Mouse (Mus musculus): Measurements from ENCODE around the gene Hormad2. TPM values are rescaled to one million over a fixed set of nuclear protein-coding genes. Genes with fewer than 3 reads are reported as not detected.

Hormad2 gene
- polyA plus RNA-seq, 1 experiment: not detected

- 89% methylated on average over 5 of the region's 5 CpGs for WGBS
- TF ChIP-seq CTCF (IDR thresholded peaks at IDR 0.05; ENCODE audit: insufficient read depth, low read depth, low read length) (no peak), POLR2A (IDR thresholded peaks at IDR 0.05; ENCODE audit: insufficient read depth, low read depth, low read length) (no peak)
- Histone ChIP-seq H3K4me3 (ENCODE audit: insufficient read depth, low read depth, low read length) (no peak overlapping the region), H3K4me1 (ENCODE audit: control insufficient read depth, insufficient read depth, low read length) (no peaks in the 10 kb centered on the region), H3K27ac (ENCODE audit: insufficient read depth, low read depth, low read length) (no peak overlapping the region)
Measured at GRCm38 (mm10) chr11:4471734-4472133, 30.8 kb upstream of the Hormad2 start.

GRCm38 (mm10) chr11:4471251-4471650 lies 30.3 kb upstream of the Hormad2 start:
- Histone ChIP-seq H3K4me3 (ENCODE audit: insufficient read depth, low read depth, low read length) (no peak overlapping the region), H3K27ac (ENCODE audit: insufficient read depth, low read depth, low read length) (no peak overlapping the region), H3K4me1 (ENCODE audit: control insufficient read depth, insufficient read depth, low read length) (no peaks in the 10 kb centered on the region)
- TF ChIP-seq POLR2A (IDR thresholded peaks at IDR 0.05; ENCODE audit: insufficient read depth, low read depth, low read length) (no peak), CTCF (IDR thresholded peaks at IDR 0.05; ENCODE audit: insufficient read depth, low read depth, low read length) (no peak)

GRCm38 (mm10) chr11:4469091-4469490 lies 28.2 kb upstream of the Hormad2 start:
- no peak for TF ChIP-seq CTCF (IDR thresholded peaks at IDR 0.05; ENCODE audit: insufficient read depth, low read depth, low read length)
- TF ChIP-seq POLR2A (IDR thresholded peaks at IDR 0.05; ENCODE audit: insufficient read depth, low read depth, low read length): no peak
- WGBS: 76% methylated on average over 5 of the region's 5 CpGs
- Histone ChIP-seq H3K4me3 (ENCODE audit: insufficient read depth, low read depth, low read length) (no peak overlapping the region), H3K27ac (ENCODE audit: insufficient read depth, low read depth, low read length) (no peak overlapping the region), H3K4me1 (ENCODE audit: control insufficient read depth, insufficient read depth, low read length) (no peaks in the 10 kb centered on the region)

GRCm38 (mm10) chr11:4467436-4467835 lies 26.5 kb upstream of the Hormad2 start:
- Histone ChIP-seq H3K4me1 (ENCODE audit: control insufficient read depth, insufficient read depth, low read length) (no peaks in the 10 kb centered on the region), H3K4me3 (ENCODE audit: insufficient read depth, low read depth, low read length) (no peak overlapping the region), H3K27ac (ENCODE audit: insufficient read depth, low read depth, low read length) (no peak overlapping the region)
- TF ChIP-seq POLR2A (IDR thresholded peaks at IDR 0.05; ENCODE audit: insufficient read depth, low read depth, low read length) (no peak), CTCF (IDR thresholded peaks at IDR 0.05; ENCODE audit: insufficient read depth, low read depth, low read length) (no peak)
- WGBS: 97% methylated on average over 1 of the region's 1 CpGs

GRCm38 (mm10) chr11:4466191-4466590 lies 25.3 kb upstream of the Hormad2 start:
- TF ChIP-seq POLR2A (IDR thresholded peaks at IDR 0.05; ENCODE audit: insufficient read depth, low read depth, low read length): no peak
- TF ChIP-seq CTCF (IDR thresholded peaks at IDR 0.05; ENCODE audit: insufficient read depth, low read depth, low read length): no peak
- Histone ChIP-seq H3K4me1 (ENCODE audit: control insufficient read depth, insufficient read depth, low read length) (no peaks in the 10 kb centered on the region), H3K4me3 (ENCODE audit: insufficient read depth, low read depth, low read length) (no peak overlapping the region), H3K27ac (ENCODE audit: insufficient read depth, low read depth, low read length) (no peak overlapping the region)
- WGBS: 84% methylated on average over 4 of the region's 4 CpGs

GRCm38 (mm10) chr11:4464616-4465015 lies 23.7 kb upstream of the Hormad2 start:
- no peak overlapping the region for H3K4me3 ChIP-seq (ENCODE audit: insufficient read depth, low read depth, low read length)
- no peaks in the 10 kb centered on the region for H3K4me1 ChIP-seq (ENCODE audit: control insufficient read depth, insufficient read depth, low read length)
- WGBS: 92% methylated on average over 4 of the region's 4 CpGs
- no peak overlapping the region for H3K27ac ChIP-seq (ENCODE audit: insufficient read depth, low read depth, low read length)
- no peak for TF ChIP-seq CTCF (IDR thresholded peaks at IDR 0.05; ENCODE audit: insufficient read depth, low read depth, low read length)
- TF ChIP-seq POLR2A (IDR thresholded peaks at IDR 0.05; ENCODE audit: insufficient read depth, low read depth, low read length): no peak

- WGBS: 90% methylated on average over 1 of the region's 1 CpGs
- TF ChIP-seq CTCF (IDR thresholded peaks at IDR 0.05; ENCODE audit: insufficient read depth, low read depth, low read length): no peak
- TF ChIP-seq POLR2A (IDR thresholded peaks at IDR 0.05; ENCODE audit: insufficient read depth, low read depth, low read length): no peak
- H3K27ac ChIP-seq (ENCODE audit: insufficient read depth, low read depth, low read length): no peak overlapping the region
Measured at GRCm38 (mm10) chr11:4464186-4464585, 23.3 kb upstream of the Hormad2 start.

GRCm38 (mm10) chr11:4462868-4463267 lies 22.0 kb upstream of the Hormad2 start:
- H3K4me1 ChIP-seq (ENCODE audit: control insufficient read depth, insufficient read depth, low read length): no peaks in the 10 kb centered on the region
- 57% methylated on average over 2 of the region's 2 CpGs for WGBS
- no peak overlapping the region for H3K4me3 ChIP-seq (ENCODE audit: insufficient read depth, low read depth, low read length)
- no peak overlapping the region for H3K27ac ChIP-seq (ENCODE audit: insufficient read depth, low read depth, low read length)
- TF ChIP-seq POLR2A (IDR thresholded peaks at IDR 0.05; ENCODE audit: insufficient read depth, low read depth, low read length) (no peak), CTCF (IDR thresholded peaks at IDR 0.05; ENCODE audit: insufficient read depth, low read depth, low read length) (no peak)

More at GRCm38 (mm10) chr11:4464186-4464585, 23.3 kb upstream of the Hormad2 start:
- no peak overlapping the region for H3K4me3 ChIP-seq (ENCODE audit: insufficient read depth, low read depth, low read length)
- no peaks in the 10 kb centered on the region for H3K4me1 ChIP-seq (ENCODE audit: control insufficient read depth, insufficient read depth, low read length)

- Histone ChIP-seq H3K4me1 (ENCODE audit: control insufficient read depth, insufficient read depth, low read length) (no peaks in the 10 kb centered on the region), H3K27ac (ENCODE audit: insufficient read depth, low read depth, low read length) (no peak overlapping the region), H3K4me3 (ENCODE audit: insufficient read depth, low read depth, low read length) (no peak overlapping the region)
- WGBS: 51% methylated on average over 12 of the region's 12 CpGs
- no peak for TF ChIP-seq POLR2A (IDR thresholded peaks at IDR 0.05; ENCODE audit: insufficient read depth, low read depth, low read length)
- TF ChIP-seq CTCF (IDR thresholded peaks at IDR 0.05; ENCODE audit: insufficient read depth, low read depth, low read length): no peak
Measured at GRCm38 (mm10) chr11:4461154-4461553, 20.2 kb upstream of the Hormad2 start.

GRCm38 (mm10) chr11:4460615-4461014 lies 19.7 kb upstream of the Hormad2 start:
- no peak for TF ChIP-seq CTCF (IDR thresholded peaks at IDR 0.05; ENCODE audit: insufficient read depth, low read depth, low read length)
- TF ChIP-seq POLR2A (IDR thresholded peaks at IDR 0.05; ENCODE audit: insufficient read depth, low read depth, low read length): no peak
- WGBS: 77% methylated on average over 5 of the region's 5 CpGs
- Histone ChIP-seq H3K27ac (ENCODE audit: insufficient read depth, low read depth, low read length) (no peak overlapping the region), H3K4me1 (ENCODE audit: control insufficient read depth, insufficient read depth, low read length) (no peaks in the 10 kb centered on the region), H3K4me3 (ENCODE audit: insufficient read depth, low read depth, low read length) (no peak overlapping the region)

Data from olfactory bulb, adult 2 months (tissue).